Mouse (Mus musculus) layer of hippocampus, adult 18-20 months (tissue): ENCODE results near the gene Snrpa. TPM values are rescaled to one million over a fixed set of nuclear protein-coding genes. Genes with fewer than 3 reads are reported as not detected.
A peak's percentile ranks its signal among the peaks of the same experiment; 100 is the strongest.

Experiments used
- DNase-seq, 2 experiments: peaks; one replicate each; pipeline ENCODE4 v3.0.0; 2022; ENCODE audit warnings: low spot score in 2 of 2
- microRNA-seq, 2 experiments: library from miRNA; unstranded; fragments of <30 nt; microRNA quantifications; one replicate each; pipeline ENCODE4 v1.2.0; 2021
- total RNA-seq, 2 experiments: library from RNA; stranded (reverse); gene quantifications; 2 replicates each; pipeline ENCODE4 v1.2.3; 2021

Gene Snrpa
- total RNA-seq, 2 experiments from 2014 or later: 90.9 to 95.3 TPM

DNA sequence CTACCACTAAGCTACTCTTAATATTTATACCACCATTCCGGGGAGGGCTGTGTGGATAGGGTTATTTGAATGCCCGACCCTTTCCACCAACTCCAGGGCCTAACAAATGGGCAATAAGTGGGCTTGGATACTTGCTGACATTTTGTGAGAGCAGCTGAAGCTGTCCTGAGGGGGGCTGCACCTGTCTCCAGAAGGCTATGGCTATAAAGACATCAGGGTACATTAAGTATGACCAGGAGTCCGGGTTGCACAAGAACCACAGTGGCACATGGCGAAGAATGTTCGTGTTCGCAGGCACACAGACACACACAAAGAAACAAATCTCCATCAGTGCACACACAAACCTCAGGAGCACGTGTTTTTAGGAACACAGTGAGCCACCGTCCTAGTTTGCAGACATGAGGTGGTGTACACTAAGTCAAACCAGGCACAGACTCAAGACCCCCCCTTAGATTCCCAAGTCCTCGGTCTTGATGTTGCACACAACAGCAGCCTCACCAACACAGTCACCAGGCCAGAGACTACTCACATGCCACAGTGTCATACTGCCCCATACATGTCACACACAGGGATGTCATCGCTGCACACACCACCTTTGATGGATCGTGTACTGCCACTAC is 28.5 kb downstream of the Snrpa start:
- DNase-seq: no peak

DNA sequence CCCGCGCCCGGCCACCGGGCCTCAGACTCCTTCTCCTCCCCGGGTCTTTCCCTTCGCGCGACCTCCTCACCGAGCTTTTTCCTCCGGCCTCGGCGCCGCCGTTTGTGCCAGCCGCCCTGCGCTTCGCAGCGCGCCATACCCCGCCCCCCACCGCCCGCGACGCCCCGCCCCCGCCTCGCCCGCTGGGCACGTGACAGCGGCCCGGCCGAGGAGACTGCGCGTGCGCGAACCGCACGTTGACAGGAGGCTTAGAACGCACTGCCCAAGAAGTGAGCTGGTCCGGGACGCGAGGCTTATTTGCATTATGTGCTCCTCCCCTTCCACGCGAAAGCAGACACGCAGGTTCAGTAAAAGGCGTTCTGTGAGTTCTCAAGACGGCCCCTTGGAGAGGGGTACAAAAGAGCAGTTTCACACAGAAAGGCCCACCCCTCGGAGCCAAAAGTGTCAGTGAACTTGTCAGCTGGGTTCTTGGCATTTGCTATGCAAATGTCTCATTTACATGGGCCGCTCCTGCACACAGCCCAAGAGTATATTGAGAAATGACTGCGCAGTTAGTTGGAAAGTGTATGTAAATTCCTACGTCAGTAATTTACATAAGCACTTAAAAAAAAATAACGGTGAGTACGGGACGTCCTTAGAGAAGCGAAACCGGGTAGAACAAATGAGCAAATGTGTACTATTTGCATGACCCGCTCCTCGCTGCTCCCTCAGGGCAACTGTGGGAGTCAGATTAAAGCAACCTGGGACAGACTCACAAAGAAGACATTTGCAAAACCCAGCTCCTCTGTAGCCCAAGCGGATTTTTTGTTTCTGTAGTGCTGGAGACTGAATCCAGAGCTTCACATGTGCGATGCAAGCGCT is 29.2 kb downstream of the Snrpa start, which contains the start of gene Egln2:
Gene Egln2 (minus strand): TSS at position 189 of the 861 bp plus-strand sequence.
- DNase-seq: peak; percentile 91 to 96

DNA sequence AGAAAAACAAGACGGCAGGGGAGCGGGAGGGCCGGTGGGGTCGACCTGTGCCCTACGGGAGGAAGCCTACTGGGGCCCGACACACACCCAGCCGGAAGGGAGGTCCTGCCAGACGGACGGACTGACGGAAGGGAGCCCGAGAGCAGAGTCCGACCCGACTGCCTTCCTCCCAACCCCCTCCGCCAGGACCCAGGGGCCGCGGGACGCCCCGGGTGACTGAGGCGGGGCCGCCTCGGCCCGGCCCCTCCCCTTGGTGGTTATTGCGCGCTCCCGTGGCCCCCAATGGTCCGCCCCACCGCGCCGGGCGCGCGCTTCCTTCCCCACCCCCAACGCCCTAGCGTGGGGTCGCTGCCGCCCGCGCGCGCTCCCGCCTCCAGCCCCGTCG is 29.9 kb downstream of the Snrpa start:
- DNase-seq: peak; percentile 61 to 75

DNA sequence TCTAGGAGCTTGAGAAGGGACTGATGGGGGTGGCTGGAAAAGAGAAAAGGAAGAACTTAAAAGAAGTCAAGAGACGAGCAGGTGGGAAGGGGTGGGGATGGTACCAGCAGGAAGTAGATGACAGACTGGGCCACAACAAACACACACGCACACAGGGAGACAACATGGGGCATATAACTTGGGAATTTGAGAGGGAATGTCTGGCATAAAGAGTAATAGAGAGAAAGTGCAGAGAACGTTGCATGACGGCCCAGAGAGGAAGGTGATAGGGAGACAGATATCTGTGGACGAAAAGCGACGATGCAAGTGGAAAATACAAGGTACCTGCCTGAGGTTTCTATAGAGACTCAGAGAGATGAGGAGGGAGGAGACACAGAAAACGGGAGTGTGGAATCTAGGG is 30.4 kb downstream of the Snrpa start:
- no peak for DNase-seq

DNA sequence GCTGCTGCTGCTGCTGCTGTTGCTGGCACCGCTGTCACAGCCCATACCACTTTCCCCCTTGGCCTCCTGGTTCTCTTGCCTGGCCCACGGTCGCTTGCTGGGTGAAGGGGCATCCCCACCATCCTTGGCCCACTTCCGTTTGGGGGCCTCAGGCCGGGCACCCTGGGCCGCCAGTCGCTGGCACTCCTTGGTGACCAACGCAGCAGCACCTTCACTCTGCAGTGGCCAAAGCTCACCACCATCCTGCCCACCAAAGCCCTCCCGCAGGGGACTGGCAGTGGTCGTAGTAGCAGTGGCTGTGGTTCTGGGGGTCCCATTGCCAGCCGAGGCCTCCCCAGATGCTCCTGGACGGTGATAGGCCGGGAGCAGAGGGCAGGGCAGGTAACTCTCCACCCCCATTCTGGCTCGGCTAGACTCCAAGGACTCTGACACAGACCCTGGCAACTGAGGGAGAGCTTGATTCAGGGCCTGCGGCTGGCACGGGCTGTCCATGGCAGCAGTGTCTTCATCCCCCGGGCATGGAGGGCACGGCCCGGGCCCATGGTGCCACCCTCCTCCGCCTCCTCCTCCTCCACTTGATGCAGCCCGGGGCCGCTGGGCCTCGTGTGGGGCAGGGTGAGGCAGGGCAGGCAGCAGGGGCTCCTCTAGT is 30.9 kb downstream of the Snrpa start:
- no peak for DNase-seq

DNA sequence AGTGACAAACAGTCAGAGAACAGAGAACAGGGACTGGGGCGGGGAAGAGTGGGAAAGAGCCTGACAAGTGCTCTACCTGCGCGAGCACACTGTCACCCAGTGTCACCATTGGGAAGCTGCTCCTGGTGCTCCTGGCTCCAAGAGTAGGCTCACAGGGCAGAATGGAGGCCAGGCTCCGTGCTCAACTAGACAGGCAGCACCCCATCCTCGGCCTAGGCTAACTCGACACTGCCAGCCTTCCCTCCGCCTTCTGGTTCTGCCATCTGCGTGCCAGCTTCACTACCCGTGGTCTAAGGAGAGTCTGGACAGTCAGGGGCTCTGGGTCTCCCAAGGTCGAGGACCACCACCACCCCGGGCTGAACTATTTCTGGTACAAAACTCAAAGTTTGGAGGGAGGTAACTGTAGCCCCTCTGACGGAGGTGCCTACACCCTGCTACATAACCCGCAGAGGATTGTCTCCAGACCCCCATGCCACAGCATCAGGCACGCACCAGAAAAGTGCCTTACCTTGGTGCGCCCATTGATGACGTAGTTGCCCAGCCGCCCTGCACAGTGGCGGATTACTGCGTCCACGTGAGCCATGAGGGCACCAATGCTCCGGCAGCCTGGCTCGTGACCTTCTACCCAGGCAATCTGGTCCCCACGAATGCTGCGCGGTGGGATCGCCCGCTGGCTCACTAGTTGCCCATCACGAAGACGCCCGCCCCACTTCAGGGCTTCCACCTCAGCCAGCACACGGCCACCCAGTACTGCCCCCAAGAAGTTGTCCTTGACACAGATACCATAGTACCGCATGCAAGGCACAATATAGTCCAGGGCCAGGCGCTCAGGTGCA is 31.7 kb downstream of the Snrpa start:
- DNase-seq: no peak

DNA sequence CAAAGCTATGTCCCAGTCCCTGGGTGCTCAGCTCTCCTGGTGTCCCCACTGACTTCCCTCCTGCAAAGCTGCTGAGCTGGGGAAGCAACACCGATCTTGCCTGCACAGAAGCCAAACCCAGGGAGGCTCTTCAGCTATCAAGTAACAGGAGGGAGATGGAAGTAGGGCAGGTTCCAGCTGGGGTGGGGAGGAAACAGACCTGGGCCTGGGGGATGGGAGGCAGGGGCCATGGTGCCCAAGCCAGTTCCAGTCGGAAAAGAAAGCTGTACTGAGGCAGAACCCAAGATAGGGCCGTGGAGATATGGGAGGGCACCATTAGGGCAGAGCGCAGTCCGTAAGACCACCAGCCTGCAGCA is 32.6 kb downstream of the Snrpa start:
- DNase-seq: no peak

DNA sequence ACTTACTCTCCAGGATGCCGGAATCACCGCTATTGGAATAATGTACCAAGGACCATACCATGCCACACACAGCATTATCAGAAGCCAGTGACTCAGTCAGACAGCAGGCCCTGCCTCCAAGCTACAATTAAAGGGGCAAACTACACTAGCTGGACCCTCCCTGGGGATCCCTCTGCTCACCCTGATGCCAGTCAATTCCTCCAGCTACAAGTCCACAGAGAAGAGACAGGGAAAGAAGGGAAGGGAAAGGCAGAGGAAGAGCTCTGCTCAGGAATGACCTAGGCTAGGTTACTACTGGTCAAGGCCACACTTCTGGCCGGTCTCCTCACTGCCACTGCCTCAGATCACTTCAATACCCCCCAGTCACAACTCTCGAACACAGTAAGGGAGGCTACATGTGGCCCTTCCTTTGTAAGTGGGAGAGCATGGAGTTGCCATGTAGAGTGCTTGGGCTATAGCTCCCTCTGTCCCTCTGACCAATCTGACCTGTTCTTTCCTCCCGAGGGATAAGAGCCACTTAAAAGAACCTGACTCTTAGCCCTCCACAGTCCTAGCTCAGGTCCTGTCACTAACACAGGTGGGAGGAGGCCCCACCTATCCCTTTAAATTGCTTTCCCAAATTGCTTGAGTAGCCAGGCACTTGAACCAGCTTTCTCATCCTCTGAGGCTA is 33.2 kb downstream of the Snrpa start:
- no peak for DNase-seq

DNA sequence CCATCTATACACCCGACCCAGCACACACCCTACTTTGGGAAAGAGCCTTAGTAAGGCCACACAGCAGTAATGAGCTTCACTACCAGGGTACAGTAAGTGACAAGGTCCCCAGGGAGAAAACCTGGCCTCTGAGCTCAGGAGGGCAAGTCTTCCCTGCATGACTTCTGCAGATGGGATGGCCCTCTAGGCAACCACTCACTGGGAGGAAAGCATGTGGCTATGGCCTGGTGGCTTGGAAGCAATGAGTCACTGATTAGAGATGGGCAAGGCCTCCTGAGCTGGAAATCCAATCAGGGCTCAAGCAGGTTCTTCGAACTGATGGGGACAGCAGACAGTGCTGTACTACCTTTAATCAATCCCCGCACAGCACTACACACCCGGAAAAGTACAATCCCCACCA is 34.3 kb downstream of the Snrpa start:
- no peak for DNase-seq

DNA sequence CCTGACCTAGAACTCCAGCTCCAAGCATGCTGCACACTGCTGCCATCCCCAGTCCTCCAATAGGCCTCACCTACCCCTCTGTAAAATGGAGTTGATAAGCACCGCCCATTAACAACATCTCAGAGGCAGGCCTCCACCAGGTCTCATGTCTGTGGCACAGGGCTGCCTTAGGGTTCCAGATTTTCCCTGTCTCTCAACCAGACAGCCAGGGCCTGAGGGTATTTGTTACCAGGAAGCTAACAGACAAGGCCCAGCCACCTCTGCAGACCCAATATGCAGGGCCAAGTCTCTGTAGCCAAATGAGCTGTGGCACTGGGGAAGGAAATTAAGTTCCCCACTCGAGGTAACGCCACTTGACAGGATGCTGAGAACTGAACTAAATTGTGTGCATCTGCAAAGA is 35.1 kb downstream of the Snrpa start:
- no peak for DNase-seq

DNA sequence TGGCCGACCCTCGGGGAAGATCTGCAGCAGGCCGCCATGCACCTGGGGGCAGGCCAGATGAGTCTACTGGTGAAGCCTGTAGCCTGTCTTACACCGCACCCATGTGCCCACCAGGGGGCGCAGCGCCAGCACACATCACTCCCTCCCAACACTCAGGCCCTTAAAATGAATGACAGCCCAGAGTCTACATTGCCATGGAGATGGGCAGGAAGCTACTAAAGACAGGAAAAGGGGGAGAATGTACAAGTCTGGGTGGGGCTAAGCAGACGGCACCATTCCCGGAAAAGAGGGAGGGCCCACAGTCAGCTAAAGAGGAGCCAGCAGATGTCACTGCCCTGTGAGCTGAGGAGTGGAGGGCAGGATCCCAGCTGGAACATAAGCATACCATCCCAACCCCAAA is 36.2 kb downstream of the Snrpa start:
- DNase-seq: peak; percentile 82 to 95

DNA sequence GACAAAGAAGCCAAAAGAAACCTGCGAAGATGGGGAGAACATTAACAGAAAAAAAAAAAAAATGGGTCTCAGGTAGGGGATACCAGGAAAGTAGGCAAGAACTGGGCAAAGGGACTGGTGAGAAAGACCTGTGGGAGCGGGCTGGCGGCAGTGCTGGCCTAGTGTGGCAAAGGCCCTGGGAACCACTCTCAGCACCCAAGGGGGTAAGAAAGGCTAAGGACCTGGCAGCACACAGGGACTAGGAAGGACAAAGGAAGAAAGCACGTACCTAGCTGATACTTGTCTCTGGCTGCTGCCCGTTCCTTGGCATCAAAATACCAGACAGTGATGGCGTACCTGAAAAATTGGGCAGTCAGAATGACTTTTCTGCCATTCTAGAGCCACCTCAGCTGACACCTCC is 36.8 kb downstream of the Snrpa start:
- no peak for DNase-seq

DNA sequence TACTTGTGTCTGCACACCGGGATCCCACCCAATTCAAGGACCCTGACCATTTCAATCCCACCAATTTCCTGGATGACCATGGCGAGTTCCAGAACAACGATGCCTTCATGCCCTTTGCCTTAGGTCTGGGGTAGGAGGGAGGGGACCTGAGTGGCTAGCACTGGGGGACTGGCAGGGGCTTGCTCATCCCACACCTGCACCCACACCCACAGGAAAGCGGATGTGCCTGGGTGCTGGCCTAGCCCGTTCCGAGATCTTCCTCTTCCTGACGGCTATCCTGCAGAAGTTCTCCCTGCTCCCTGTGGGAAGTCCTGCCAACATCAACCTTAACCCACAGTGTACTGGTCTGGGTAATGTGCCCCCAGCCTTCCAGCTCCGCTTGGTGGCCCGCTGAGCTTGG is 37.9 kb downstream of the Snrpa start:
- DNase-seq: no peak

DNA sequence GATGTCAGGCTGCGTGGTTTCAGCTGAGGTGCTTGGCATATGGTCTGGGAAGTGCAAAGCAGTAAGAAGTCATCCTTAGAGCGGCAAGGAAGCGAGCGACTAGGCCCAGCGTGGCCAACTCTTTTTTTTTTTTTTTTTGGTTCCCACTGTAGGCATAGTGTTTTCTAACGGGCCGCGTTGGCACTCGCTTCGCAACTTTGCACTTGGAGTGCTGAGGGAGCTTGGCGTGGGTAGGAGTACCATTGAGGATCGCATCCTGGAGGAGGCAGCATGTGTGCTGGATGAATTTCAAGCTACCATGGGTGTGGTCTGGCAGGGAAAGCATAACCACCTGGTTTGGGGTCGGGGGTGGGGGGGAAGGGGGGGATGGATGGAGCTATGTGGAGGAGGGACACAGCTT is 40.1 kb downstream of the Snrpa start:
- DNase-seq: peak in 1 of 2 experiments; percentile 74

DNA sequence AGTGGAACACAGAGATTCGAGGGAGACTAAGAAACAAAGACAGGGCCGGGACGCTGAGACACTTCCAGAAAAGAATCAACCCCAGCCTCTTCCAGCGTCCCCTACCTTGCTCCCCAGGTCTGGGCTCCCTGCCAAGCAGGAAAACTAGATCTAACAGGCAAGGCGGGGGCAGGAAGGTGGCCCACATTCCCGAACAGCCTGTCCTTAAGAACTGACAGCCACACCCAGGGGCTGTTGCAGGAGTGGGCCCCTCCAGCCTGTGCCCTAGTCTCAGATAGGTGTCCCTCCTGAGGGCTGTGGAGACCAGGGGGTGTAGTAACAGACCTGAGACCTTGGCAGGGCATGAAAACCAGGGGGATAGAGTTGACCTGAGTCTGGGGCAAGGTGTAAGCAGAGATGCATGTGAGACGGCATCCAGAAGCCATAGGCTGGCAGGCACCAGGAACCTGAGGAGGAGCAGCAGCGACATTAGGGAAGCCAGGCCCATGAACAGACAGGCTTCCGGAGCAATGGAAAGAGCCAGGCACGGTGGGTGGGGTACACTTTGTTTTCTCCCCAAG is 42.8 kb downstream of the Snrpa start, which contains the start of gene Cyp2t4:
Gene Cyp2t4 (plus strand): TSS at position 510 of the 560 bp plus-strand sequence.
- no peak for DNase-seq

Small RNAs within 50 kb of the gene (microRNA-seq; reads per million reads assigned to microRNA genes)
- gene Mir1191 (0 reads per million in 2 experiments), gene Mir3101 (0.20 to 0.25 reads per million in 2 experiments)

Other genes with a start within 250 kb of the Snrpa start
- not detected for gene Cyp2a12, start 167.2 kb downstream of the Snrpa start, total RNA-seq
- not detected for gene Cyp2f2, start 76.4 kb downstream of the Snrpa start, total RNA-seq
- gene Cyp2t4, start 42.6 kb downstream of the Snrpa start, total RNA-seq: not detected
- 100 to 1,000 TPM; 106 to 110 TPM for gene Egln2, start 29.5 kb downstream of the Snrpa start, total RNA-seq
- gene Rab4b, start 17.4 kb downstream of the Snrpa start, total RNA-seq: 10 to 100 TPM; 88.4 to 94.7 TPM
- gene Gm21983, start 15.2 kb downstream of the Snrpa start, total RNA-seq: not detected
- gene Mia, start 15.1 kb downstream of the Snrpa start, total RNA-seq: 1 to 10 TPM in 1 of 2 experiments, under 1 TPM in 1; 0.62 to 2.0 TPM
- 10 to 100 TPM; 20.6 to 23.8 TPM for gene BC024978, start 490 bp downstream of the Snrpa start, total RNA-seq
- 10 to 100 TPM; 10.6 TPM for gene Itpkc, start 32.4 kb upstream of the Snrpa start, total RNA-seq
- gene Coq8b, start 36.8 kb upstream of the Snrpa start, total RNA-seq: 10 to 100 TPM; 32.7 to 40.7 TPM
- gene Numbl, start 62.2 kb upstream of the Snrpa start, total RNA-seq: 100 to 1,000 TPM; 141 to 149 TPM
- gene Ltbp4, start 141.4 kb upstream of the Snrpa start, total RNA-seq: 10 to 100 TPM; 43.9 to 47.5 TPM
- 10 to 100 TPM; 25.8 to 28.2 TPM for gene Shkbp1, start 159.7 kb upstream of the Snrpa start, total RNA-seq
- gene Gm20479, start 161.1 kb upstream of the Snrpa start, total RNA-seq: not detected